Mouse (Mus musculus) hindbrain, embryonic 12.5 days (tissue): ENCODE data around the gene Tcf12. TPM values are rescaled to one million over a fixed set of nuclear protein-coding genes. Genes with fewer than 3 reads are reported as not detected.

Experiments
- ATAC-seq: fragments of 200-750 bp; cut with Nextera tagmentation; 2 replicates; pipeline ENCODE4 v1.8.0; 2017; ENCODE audit warnings: moderate TSS enrichment; ENCODE audit not compliant: low FRiP score
- H3K27ac ChIP-seq: fragments of 300-500 bp; sonication (generic); 2 replicates; pipeline ENCODE4 v1.5.1; 2016; ENCODE audit warnings: mild to moderate bottlenecking
- H3K27me3 ChIP-seq: fragments of 300-500 bp; sonication (generic); 2 replicates; pipeline ENCODE4 v1.6.1; 2016; ENCODE audit warnings: mild to moderate bottlenecking
- H3K36me3 ChIP-seq: fragments of 300-500 bp; sonication (generic); 2 replicates; pipeline ENCODE4 v1.6.1; 2016; ENCODE audit warnings: mild to moderate bottlenecking
- H3K4me1 ChIP-seq: fragments of 300-500 bp; sonication (generic); 2 replicates; pipeline ENCODE4 v1.6.1; 2016
- H3K4me2 ChIP-seq: fragments of 300-500 bp; sonication (generic); replicated peaks from 2 replicates; pipeline ENCODE4 v1.6.1; 2016; ENCODE audit warnings: mild to moderate bottlenecking
- H3K4me3 ChIP-seq: fragments of 300-500 bp; sonication (generic); 2 replicates; pipeline ENCODE4 v1.5.1; 2016; ENCODE audit warnings: mild to moderate bottlenecking
- H3K9ac ChIP-seq: fragments of 300-500 bp; sonication (generic); 2 replicates; pipeline ENCODE4 v1.6.1; 2016; ENCODE audit warnings: mild to moderate bottlenecking, moderate library complexity
- H3K9me3 ChIP-seq: fragments of 300-500 bp; sonication (generic); replicated peaks from 2 replicates; pipeline ENCODE4 v1.6.1; 2016; ENCODE audit warnings: mild to moderate bottlenecking
- WGBS: fragments of 180-500 bp; shearing (Covaris S2); methylation state at CpG from one replicate; pipeline ENCODE4 v1.1.7; 2016; 5-methylcytosine and 5-hydroxymethylcytosine counted together
- polyA plus RNA-seq: library from polyadenylated mRNA; unstranded; fragments of >200 nt; fragmentation: Nextera tagmentation; extraction: Ambion mirVana; gene quantifications from 2 replicates; pipeline ENCODE4 v1.2.1, GENCODE M21; 2016

The Tcf12 gene
- polyA plus RNA-seq, 1 experiment from 2014 or later: 192 TPM

GRCm38 (mm10) chr9:71931965-71932364, 179.7 kb downstream of the Tcf12 start:
- H3K27me3 ChIP-seq: no peaks in the 10 kb centered on the region
- no peaks in the 10 kb centered on the region for H3K9me3 ChIP-seq
- no peak overlapping the region for H3K4me3 ChIP-seq
- ATAC-seq: no peak
- H3K27ac ChIP-seq: no peak overlapping the region
- H3K4me2 ChIP-seq: no peak overlapping the region
- no peaks in the 10 kb centered on the region for H3K36me3 ChIP-seq
- peaks cover 5% of the 10 kb centered on the region; the same call in 1 of the 2 replicates for H3K4me1 ChIP-seq
- no peak overlapping the region for H3K9ac ChIP-seq

GRCm38 (mm10) chr9:71931358-71931715, 180.3 kb downstream of the Tcf12 start:
- Histone ChIP-seq H3K9ac (no peak overlapping the region), H3K4me2 (no peak overlapping the region), H3K9me3 (no peaks in the 10 kb centered on the region), H3K36me3 (no peaks in the 10 kb centered on the region), H3K27me3 (no peaks in the 10 kb centered on the region), H3K27ac (no peak overlapping the region), H3K4me3 (no peak overlapping the region), H3K4me1 (peaks cover 5% of the 10 kb centered on the region; the same call in 1 of the 2 replicates)
- WGBS: 48% methylated on average over 8 of the region's 8 CpGs
- ATAC-seq: no peak

GRCm38 (mm10) chr9:71930431-71931357, 181.0 kb downstream of the Tcf12 start:
- Histone ChIP-seq H3K36me3 (no peaks in the 10 kb centered on the region), H3K4me1 (peaks cover 5% of the 10 kb centered on the region; the same call in 1 of the 2 replicates), H3K4me2 (no peak overlapping the region), H3K4me3 (no peak overlapping the region), H3K27me3 (no peaks in the 10 kb centered on the region), H3K9me3 (no peaks in the 10 kb centered on the region), H3K9ac (no peak overlapping the region), H3K27ac (no peak overlapping the region)
- no peak for ATAC-seq
- 80% methylated on average over 3 of the region's 3 CpGs for WGBS

- no peaks in the 10 kb centered on the region for H3K36me3 ChIP-seq
- H3K4me3 ChIP-seq: no peak overlapping the region
- H3K27ac ChIP-seq: peak overlapping the region; percentile 76
- H3K9ac ChIP-seq: no peak overlapping the region
- H3K27me3 ChIP-seq: no peaks in the 10 kb centered on the region
- H3K4me2 ChIP-seq: no peak overlapping the region
- peaks cover 19% of the 10 kb centered on the region for H3K4me1 ChIP-seq
- ATAC-seq: peak; percentile 75
- H3K9me3 ChIP-seq: no peaks in the 10 kb centered on the region
Measured at GRCm38 (mm10) chr9:71916662-71916953, 195.1 kb downstream of the Tcf12 start.

- Histone ChIP-seq H3K4me2 (no peak overlapping the region), H3K27ac (peak overlapping the region; percentile 76)
Measured at GRCm38 (mm10) chr9:71915871-71916661, 195.6 kb downstream of the Tcf12 start.

GRCm38 (mm10) chr9:71906522-71906921, 205.1 kb downstream of the Tcf12 start:
- Histone ChIP-seq H3K9me3 (no peaks in the 10 kb centered on the region), H3K4me3 (no peak overlapping the region), H3K9ac (no peak overlapping the region), H3K36me3 (peaks cover 9% of the 10 kb centered on the region), H3K4me2 (no peak overlapping the region), H3K4me1 (no peaks in the 10 kb centered on the region), H3K27me3 (no peaks in the 10 kb centered on the region), H3K27ac (no peak overlapping the region)
- 87% methylated on average over 2 of the region's 2 CpGs for WGBS
- ATAC-seq: no peak

More at GRCm38 (mm10) chr9:71915871-71916661, 195.6 kb downstream of the Tcf12 start:
- Histone ChIP-seq H3K9ac (no peak overlapping the region), H3K9me3 (no peaks in the 10 kb centered on the region), H3K4me1 (peaks cover 19% of the 10 kb centered on the region), H3K4me3 (no peak overlapping the region), H3K27me3 (no peaks in the 10 kb centered on the region), H3K36me3 (no peaks in the 10 kb centered on the region)
- peak; percentile 89 for ATAC-seq
- WGBS: 23% methylated on average over 6 of the region's 6 CpGs

GRCm38 (mm10) chr9:71898852-71899251, 212.8 kb downstream of the Tcf12 start:
- Histone ChIP-seq H3K27me3 (no peaks in the 10 kb centered on the region), H3K4me2 (0 out of 2 replicates have a peak overlapping the region, but pooled peaks have one; percentile 4), H3K9me3 (no peaks in the 10 kb centered on the region), H3K27ac (peak overlapping the region; percentile 82), H3K4me1 (peaks cover 18% of the 10 kb centered on the region), H3K4me3 (no peak overlapping the region), H3K9ac (no peak overlapping the region), H3K36me3 (no peaks in the 10 kb centered on the region)
- no peak for ATAC-seq
- WGBS: 11% methylated on average over 5 of the region's 5 CpGs

- 13% methylated on average over 1 of the region's 1 CpGs for WGBS
- H3K4me3 ChIP-seq: no peak overlapping the region
- H3K4me1 ChIP-seq: peaks cover 28% of the 10 kb centered on the region
- H3K9ac ChIP-seq: no peak overlapping the region
- H3K36me3 ChIP-seq: no peaks in the 10 kb centered on the region
- peak; percentile 68 for ATAC-seq
- H3K27me3 ChIP-seq: no peaks in the 10 kb centered on the region
- no peaks in the 10 kb centered on the region for H3K9me3 ChIP-seq
- H3K4me2 ChIP-seq: 0 out of 2 replicates have a peak overlapping the region, but pooled peaks have one; percentile 9
- peak overlapping the region; percentile 86 for H3K27ac ChIP-seq
Measured at GRCm38 (mm10) chr9:71897399-71897798, 214.3 kb downstream of the Tcf12 start.

- peak; percentile 81 for ATAC-seq
- peaks cover 34% of the 10 kb centered on the region for H3K4me1 ChIP-seq
- no peak overlapping the region for H3K9ac ChIP-seq
- H3K27ac ChIP-seq: peak overlapping the region; percentile 77
- H3K9me3 ChIP-seq: no peaks in the 10 kb centered on the region
- H3K27me3 ChIP-seq: no peaks in the 10 kb centered on the region
- WGBS: 2% methylated on average over 2 of the region's 2 CpGs
- H3K4me2 ChIP-seq: peak overlapping the region; percentile 53
- no peaks in the 10 kb centered on the region for H3K36me3 ChIP-seq
- peak overlapping the region; percentile 36 for H3K4me3 ChIP-seq
Measured at GRCm38 (mm10) chr9:71895931-71896724, 215.5 kb downstream of the Tcf12 start.

- H3K9me3 ChIP-seq: no peaks in the 10 kb centered on the region
- H3K27me3 ChIP-seq: no peaks in the 10 kb centered on the region
- ATAC-seq: peak; percentile 47; the same call in 1 of the 2 replicates
- peak overlapping the region; percentile 40; the same call in 1 of the 2 replicates for H3K9ac ChIP-seq
- H3K27ac ChIP-seq: peak overlapping the region; percentile 76; the same call in 1 of the 2 replicates
- H3K4me3 ChIP-seq: peak overlapping the region; percentile 42
- peaks cover 36% of the 10 kb centered on the region for H3K4me1 ChIP-seq
- WGBS: 7% methylated on average over 7 of the region's 7 CpGs
- H3K36me3 ChIP-seq: no peaks in the 10 kb centered on the region
- peak overlapping the region; percentile 53 for H3K4me2 ChIP-seq
Measured at GRCm38 (mm10) chr9:71895291-71895690, 216.4 kb downstream of the Tcf12 start.

GRCm38 (mm10) chr9:71894943-71895286, 216.8 kb downstream of the Tcf12 start:
- Histone ChIP-seq H3K9me3 (no peaks in the 10 kb centered on the region), H3K9ac (peak overlapping the region; percentile 68), H3K36me3 (no peaks in the 10 kb centered on the region), H3K4me2 (peak overlapping the region; percentile 53), H3K4me3 (peak overlapping the region; percentile 42), H3K27me3 (no peaks in the 10 kb centered on the region), H3K27ac (peak overlapping the region; percentile 82), H3K4me1 (peaks cover 36% of the 10 kb centered on the region)
- WGBS: 23% methylated on average over 7 of the region's 7 CpGs
- no peak for ATAC-seq
